Mouse (Mus musculus): ENCODE results near the gene Tgfbr2.

Gene Tgfbr2

DNA sequence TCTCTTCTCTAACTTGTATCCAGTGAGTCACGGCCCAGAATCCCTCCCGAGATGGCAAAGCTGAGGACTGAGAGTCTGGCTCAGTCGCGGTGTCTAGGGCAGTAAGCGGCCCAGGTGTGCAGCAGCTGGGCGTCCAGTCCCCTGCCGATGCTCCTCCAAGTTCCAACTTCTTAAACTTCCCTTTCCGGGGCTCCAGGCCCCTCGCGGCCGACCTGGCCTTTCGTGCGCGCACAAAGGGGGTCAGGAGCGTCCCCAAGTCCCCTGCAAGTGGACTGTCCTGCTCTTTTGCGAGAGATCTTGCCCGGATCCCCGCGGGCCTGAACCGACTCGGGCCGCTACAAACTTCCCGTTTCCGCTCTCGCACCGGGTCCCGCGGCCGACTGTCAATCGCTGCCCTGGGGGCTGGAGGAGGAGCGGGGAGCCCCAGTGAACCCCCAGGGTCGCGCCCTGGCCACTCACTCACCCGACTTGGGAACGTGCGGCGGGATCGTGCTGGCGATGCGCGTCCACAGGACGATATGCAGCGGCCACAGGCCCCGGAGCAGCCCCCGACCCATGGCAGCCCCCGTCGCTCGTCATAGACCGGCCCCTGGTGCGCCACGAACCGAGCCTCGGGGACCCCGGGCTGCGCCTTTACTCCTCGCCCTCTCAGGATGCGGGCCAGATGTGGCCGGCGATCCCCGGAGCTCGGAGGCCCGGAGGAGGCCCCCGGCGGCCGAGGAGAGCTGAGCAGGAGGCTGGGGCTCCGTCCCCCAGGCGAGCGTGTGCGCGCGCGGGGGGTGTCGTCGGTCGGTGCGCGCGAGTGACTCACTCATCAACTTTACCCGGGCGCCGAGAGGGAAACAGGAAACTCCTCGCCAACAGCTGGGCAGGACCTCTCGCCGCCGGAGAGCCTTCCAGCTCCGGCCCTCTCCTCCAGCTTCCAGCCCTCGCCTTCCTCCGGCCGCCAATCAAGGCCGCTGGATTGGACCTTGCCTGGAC lies at the start of gene Tgfbr2:
Gene Tgfbr2 (minus strand): TSS at position 880 of the 981 bp plus-strand sequence.
- in situ Hi-C loops (cut with MboI; ENCODE audit: low pct_unique_long_range_greater_than_20kb in 1 of 2, low sequenced_read_pairs in 2 of 2, unreplicated experiment in 1 of 2): no loop called here

DNA sequence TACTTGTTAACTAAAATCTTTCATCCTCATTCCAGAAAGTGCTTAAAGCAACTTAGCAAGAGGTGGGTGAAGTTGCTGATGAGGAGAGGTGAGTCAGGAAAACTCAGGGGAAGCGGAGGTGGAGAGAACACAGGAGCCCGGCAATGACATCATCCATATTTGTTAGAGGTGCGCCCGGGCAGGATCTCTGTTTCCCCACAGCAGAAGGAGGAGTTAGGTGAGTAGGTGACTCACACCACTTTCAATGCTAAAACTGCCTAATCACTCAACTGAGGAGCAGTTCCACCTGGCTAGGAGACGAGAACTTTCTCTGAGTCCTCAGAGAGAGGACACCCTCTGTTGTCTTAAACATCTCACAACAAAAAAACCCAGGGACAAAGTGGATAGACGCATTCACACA lies 48.2 kb upstream of the Tgfbr2 start:
- in situ Hi-C loops (cut with MboI; ENCODE audit: low pct_unique_long_range_greater_than_20kb in 1 of 2, low sequenced_read_pairs in 2 of 2, unreplicated experiment in 1 of 2): no loop called here

DNA sequence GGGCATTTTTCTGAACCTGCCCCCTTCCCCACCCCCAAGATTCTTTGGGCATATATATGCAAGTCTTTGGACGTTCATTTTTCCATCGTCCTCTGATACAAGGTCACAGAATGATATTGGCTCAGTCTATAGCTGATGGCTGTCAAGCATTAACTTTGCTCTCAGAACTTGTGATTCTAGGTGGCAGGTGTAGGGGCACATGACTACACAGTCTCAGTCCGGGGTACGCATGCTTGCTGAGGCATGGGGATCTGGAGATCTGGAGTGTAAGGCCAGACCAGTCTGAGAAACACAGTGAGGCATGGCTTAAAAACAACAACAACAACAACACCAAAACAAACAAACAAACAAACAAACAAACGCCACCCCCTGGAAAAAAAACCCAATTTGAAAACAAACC lies 47.5 kb upstream of the Tgfbr2 start:
- in situ Hi-C loops (cut with MboI; ENCODE audit: low pct_unique_long_range_greater_than_20kb in 1 of 2, low sequenced_read_pairs in 2 of 2, unreplicated experiment in 1 of 2): no loop called here

DNA sequence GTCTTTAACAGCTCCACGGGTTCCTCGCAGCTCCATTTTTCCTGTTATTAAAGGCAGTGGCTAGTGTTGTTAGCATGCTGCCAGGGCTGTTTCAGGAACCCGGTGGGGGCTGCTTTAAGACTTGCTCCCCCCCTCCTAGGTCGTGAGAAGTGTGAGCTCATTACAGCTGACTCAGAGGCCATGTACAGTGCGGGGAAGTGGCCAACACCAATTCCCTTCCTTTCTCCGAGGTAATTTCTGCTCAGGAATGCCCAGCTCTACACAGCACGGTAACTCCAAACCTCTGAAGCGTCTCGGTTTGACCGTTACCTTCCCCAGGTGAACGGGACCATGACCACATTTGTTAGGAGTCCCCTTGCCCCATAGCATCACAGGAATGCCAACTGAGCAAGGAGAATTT lies 46.8 kb upstream of the Tgfbr2 start:
- in situ Hi-C loops (cut with MboI; ENCODE audit: low pct_unique_long_range_greater_than_20kb in 1 of 2, low sequenced_read_pairs in 2 of 2, unreplicated experiment in 1 of 2): no loop called here

DNA sequence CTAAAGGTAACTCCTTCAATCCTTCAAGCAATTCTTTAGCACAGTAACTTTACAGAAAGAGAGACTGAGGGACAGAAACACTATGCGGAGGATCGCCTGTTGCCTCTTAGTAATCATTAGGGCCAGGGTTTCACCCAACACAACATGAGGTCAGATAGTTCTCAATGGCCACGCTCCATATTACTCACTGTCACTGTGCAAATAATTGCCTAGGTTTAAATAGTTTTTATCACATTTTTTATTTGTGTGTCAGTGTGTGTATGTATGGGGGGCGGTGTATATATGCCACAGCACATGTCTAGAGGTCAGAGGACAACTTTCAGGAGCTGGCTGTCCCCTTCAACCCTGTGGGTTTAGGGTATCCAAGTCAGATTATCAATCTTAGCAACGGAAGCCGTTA lies 46.4 kb upstream of the Tgfbr2 start:
- in situ Hi-C loops (cut with MboI; ENCODE audit: low pct_unique_long_range_greater_than_20kb in 1 of 2, low sequenced_read_pairs in 2 of 2, unreplicated experiment in 1 of 2): no loop called here

DNA sequence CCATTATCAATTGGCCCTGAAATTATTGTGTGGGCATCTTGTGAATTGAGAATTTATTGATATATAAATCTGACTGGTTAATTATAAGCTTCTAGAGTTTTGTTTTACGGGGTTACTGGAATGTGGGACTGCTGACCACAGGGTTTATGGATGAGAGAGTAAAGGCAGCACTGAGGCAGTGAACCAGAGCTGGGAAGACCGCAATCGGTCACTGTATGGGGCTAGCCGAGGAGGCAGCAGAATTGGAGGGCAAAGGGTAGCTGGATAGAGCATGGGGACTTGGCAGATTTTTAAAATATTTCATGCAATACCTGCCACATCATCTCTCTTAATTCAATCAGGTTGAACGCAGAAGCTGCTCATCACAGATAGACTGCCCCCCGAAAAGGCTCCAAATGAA lies 45.5 kb upstream of the Tgfbr2 start:
- in situ Hi-C loops (cut with MboI; ENCODE audit: low pct_unique_long_range_greater_than_20kb in 1 of 2, low sequenced_read_pairs in 2 of 2, unreplicated experiment in 1 of 2): no loop called here

DNA sequence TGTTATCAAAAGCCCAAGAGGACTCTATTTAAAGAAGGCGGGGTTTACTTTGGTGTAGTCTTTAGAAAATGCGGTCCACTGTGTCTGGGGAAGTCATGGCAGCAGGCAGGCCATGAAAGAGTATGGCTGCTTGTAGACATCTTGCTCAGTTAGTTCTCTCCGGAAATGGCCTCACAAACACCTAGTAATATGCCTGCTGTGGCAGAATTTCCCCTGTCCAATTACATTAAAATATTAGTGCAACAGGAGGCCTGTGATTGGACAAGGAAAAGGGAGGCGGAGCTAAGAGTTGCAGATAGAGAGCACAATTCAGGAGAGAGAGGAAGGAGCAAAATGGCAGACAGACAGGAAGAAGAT lies 45.0 kb upstream of the Tgfbr2 start:
- in situ Hi-C loops (cut with MboI; ENCODE audit: low pct_unique_long_range_greater_than_20kb in 1 of 2, low sequenced_read_pairs in 2 of 2, unreplicated experiment in 1 of 2): no loop called here

DNA sequence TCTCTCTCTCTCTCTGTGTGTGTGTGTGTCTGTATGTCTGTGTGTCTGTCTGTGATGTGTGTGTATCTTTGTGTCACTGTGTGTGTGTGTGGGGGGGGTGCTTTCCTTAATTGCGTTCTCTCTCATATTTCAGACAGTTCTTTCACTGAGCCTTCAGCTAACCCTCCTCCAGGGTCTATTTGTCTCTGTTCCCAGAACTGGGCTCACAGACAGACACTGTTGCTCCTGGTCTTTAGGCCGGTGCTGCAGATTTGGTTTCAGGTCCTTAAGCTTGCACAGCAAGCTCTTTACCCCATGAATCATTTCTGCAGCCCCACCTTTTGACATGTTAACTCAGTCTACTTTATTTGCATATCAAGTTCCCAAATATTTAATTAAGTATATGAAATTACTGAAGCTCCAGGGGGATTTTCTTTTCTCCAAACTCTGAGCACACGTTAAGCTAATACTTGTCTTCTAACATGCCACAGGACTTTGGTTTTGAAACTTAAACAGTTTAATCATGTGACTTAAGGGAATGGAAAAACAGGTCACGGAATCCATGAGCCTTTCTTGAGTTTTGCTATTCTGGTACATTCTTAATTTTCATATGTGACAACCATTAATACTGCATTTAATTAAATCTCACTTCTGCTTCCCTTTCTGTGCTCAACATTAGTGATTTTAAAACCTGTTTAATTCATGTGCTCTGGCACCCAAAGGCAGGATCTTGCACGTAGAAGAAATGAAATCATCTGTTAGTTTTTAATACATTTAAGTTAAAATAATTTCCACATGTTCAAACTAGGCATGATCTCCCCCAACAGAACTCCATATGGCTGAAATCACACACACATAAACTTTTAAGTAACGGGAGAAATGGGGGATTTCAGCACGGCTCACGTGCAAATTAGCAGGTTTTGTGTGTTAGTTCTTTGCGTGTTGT lies 44.3 kb upstream of the Tgfbr2 start:
- in situ Hi-C loops (cut with MboI; ENCODE audit: low pct_unique_long_range_greater_than_20kb in 1 of 2, low sequenced_read_pairs in 2 of 2, unreplicated experiment in 1 of 2): no loop called here

DNA sequence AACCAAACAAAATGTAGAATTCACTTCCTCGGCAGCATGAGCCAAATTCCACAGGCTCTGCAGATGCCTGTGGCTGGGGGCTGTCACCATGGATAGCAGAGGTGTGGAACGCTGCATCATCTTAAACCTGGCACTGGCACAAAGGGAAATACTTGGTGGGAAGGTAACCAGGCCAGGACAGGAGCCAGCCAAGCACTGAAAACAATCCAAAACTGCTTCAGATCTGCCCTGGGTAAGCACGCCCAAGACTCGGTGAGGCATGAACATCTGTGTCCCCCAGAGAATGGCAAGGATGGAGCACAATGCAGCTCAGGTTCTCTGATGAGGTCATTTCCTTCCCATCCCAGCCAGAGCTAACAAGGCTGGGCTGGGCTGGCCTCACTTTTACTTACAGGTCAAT lies 43.6 kb upstream of the Tgfbr2 start:
- in situ Hi-C loops (cut with MboI; ENCODE audit: low pct_unique_long_range_greater_than_20kb in 1 of 2, low sequenced_read_pairs in 2 of 2, unreplicated experiment in 1 of 2): no loop called here

DNA sequence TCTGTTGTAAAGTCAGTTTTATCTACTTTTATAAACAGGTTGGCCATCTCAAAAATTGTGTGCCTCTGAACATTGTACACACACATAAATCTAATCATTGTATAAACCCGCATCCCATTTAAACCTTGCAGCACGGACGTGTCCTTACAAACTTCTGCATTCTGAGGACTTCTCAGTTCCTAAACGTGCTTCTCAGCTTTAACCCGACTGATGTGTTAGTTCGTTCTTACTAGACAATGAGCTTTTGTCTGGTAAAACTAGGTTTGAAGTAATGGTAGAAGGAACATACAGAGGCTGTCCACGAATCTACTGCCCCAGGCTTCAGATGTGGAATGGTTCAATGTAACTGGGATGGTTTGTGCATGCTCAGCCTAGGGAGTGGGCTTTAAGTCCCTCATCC lies 41.9 kb upstream of the Tgfbr2 start:
- in situ Hi-C loops (cut with MboI; ENCODE audit: low pct_unique_long_range_greater_than_20kb in 1 of 2, low sequenced_read_pairs in 2 of 2, unreplicated experiment in 1 of 2): no loop called here

DNA sequence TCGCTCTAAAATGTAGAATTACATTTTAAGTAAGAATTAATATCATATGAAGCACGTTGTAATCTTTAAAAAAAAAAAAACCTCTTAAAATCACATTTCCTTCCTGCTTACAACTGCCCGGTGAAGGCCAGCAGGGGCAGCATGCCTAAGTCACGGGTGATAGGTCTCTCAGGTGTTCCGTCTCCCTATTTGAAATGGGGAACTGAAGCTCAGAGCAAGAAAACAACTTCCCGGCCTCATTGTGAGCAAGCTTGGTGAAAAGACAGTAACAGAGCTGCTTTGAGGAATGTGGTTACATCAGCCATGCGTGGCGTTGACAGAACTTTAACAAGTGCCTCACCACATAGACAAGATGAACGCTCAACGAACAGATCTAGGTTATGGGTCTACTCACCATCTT lies 41.5 kb upstream of the Tgfbr2 start:
- in situ Hi-C loops (cut with MboI; ENCODE audit: low pct_unique_long_range_greater_than_20kb in 1 of 2, low sequenced_read_pairs in 2 of 2, unreplicated experiment in 1 of 2): no loop called here

DNA sequence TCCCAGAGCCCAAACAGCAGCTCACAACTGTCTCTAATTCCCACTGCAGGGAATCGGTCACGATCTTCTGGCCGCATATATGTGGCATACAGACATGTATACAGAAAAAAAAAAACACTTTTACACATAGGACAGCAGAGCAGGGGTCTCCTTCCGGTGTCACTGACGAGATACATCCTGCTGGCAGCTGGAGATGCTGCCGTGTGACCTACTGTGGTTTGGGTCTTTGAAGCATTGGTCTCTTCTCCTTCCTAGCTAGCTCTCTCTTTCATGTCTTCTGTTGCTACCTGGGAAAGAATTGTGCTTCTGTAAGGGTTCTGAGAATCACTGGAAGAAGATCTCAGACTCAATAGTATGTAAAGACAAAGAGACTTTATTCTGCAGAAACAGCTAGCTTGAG lies 39.1 kb upstream of the Tgfbr2 start:
- in situ Hi-C loops (cut with MboI; ENCODE audit: low pct_unique_long_range_greater_than_20kb in 1 of 2, low sequenced_read_pairs in 2 of 2, unreplicated experiment in 1 of 2): no loop called here

DNA sequence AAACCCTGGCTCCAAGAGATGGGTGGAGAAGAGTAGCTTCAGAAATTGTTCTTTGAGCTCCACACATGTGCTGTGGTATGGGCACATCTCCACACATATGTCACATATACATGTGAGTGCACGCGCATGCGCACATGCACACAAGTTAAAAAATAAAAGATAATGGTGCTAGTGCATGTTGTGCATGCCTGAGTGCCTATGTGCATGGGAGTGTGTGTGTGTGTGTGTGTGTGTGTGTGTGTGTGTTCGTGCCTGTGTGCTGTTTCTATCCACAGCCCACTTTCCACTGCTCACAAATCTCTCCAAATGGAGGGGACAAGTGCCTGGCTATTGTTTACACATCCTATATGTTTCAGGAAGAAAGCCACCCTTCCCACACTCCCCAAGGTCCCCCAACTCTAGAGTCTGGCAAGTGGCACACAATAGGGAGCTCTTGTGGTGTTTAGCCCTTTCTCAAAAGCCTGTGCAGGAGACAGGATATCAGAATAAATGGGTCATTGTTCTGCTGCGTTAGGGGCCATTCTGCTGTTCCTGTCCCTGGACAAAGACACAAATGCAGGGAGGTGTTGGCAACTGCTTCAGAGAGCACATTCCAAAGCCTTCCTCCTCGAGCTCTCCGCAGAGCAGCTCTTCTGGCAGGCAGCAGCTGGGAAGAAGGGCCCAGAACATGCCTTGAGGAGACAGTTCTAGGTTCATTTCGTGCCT lies 37.9 kb upstream of the Tgfbr2 start:
- in situ Hi-C loops (cut with MboI; ENCODE audit: low pct_unique_long_range_greater_than_20kb in 1 of 2, low sequenced_read_pairs in 2 of 2, unreplicated experiment in 1 of 2): no loop called here

DNA sequence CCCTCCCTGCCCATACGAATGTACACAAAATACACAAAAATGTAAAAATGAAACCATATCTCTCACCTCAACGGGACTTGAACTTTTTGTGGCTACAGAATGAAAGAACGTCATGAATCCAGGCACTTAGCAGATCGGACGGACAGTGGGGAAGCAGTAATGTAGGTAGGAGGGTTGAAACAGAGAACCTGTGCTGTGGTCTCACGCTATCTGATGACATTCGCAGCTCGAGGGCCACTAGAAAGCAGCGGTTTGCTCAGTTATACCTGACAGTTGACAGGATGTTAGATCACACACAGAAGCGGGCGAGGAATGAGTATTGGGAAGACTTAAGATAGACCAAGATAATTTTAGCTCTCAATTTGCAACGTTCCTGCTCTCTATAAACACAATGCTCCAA lies 36.9 kb upstream of the Tgfbr2 start:
- in situ Hi-C loops (cut with MboI; ENCODE audit: low pct_unique_long_range_greater_than_20kb in 1 of 2, low sequenced_read_pairs in 2 of 2, unreplicated experiment in 1 of 2): no loop called here

DNA sequence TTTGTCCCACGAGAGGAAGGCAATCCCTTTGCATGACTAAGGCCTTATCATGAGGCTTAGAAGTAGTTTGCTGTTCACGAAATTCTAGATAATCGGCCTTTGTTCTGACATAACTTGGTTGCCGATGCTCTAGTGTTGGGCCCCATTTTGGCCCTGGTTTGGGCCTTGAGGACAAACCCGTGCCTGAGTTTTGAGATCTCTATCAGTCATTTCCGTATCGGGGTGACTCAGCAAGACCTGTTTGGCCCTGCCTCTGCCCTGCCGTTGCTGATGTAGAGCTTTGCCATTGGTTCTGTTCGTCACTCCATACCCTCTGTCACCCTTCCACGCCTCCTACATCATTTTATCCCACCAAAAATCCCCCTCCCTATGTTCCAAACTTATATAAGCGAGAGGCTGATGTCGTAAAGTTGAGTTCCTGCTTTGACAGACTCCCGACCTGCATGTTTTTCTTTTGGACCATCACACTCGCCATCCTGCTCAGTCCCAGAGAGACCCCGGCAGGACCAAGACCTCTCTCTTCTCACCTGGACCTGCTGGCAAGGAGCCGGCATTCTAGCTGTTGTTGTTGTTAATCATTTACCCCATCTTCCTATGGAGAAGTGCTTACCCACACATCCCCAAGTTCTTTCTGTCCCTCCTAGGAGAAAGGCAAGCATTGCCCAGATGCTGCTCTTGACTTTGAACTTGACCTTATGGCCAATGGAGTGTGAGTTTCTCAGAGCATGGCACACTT lies 33.2 kb upstream of the Tgfbr2 start:
- in situ Hi-C loops (cut with MboI; ENCODE audit: low pct_unique_long_range_greater_than_20kb in 1 of 2, low sequenced_read_pairs in 2 of 2, unreplicated experiment in 1 of 2): no loop called here

DNA sequence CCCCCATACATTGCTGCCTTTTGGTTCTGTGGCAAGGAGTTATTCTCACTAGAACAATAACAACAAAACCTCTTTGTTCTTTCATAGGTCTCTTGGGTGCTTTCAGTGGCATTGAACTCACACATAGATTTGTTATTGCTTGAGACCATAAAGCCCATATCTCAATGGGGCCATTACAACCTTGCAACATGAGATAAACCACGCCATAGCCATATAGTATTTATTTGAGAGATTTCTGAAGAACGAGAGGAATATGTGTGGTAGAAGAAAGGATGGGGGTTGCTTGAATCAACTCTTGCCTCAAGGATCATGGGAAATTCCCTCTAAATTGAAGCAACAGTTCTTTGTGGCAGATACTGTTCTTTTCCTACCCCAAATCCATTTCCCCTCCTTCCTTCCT lies 31.7 kb upstream of the Tgfbr2 start:
- in situ Hi-C loops (cut with MboI; ENCODE audit: low pct_unique_long_range_greater_than_20kb in 1 of 2, low sequenced_read_pairs in 2 of 2, unreplicated experiment in 1 of 2): no loop called here

DNA sequence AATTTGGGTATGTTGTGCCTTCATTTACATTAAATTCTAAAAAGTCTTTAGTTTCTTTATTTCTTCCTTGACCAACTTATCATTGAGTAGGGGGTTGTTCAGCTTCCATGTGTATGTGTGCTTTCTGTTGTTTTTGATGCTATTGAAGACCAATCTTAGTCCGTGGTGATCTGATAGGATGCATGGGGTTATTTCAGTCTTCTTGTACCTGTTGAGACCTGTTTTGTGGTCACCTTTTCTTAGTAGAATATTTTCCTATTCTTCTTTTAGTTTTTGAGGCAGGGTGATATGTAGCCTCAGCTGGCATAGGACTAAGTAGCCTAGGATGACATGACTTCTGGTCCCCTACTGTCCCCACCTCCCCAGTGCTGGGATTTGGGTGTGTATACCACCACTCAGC lies 28.5 kb upstream of the Tgfbr2 start:
- in situ Hi-C loops (cut with MboI; ENCODE audit: low pct_unique_long_range_greater_than_20kb in 1 of 2, low sequenced_read_pairs in 2 of 2, unreplicated experiment in 1 of 2): no loop called here

DNA sequence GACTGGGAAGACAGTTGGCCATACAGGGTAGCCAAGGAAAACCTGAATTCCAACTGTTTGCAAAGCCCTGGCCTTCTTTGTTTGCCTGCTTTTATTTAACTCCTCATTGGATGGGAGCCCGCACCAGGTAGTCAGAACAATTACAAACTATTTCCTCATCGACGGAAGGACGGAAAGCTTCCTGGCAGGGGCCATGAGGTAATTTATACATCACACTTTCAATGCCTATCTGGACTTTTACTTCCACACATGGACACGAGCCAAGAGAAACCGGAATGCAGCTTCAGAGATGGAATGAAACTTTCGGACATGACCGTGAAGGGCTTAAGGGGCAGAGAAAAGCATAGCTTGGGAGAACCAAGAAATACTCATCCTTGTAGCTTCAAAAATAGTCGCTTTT lies 24.0 kb upstream of the Tgfbr2 start:
- in situ Hi-C loops (cut with MboI; ENCODE audit: low pct_unique_long_range_greater_than_20kb in 1 of 2, low sequenced_read_pairs in 2 of 2, unreplicated experiment in 1 of 2): no loop called here
